Mouse (Mus musculus) liver, adult 2 months (tissue): ENCODE measurements around the gene Epas1.

Experiments used
- CTCF ChIP-seq: fragments of 200-500 bp; IDR thresholded peaks from 2 replicates; pipeline ENCODE4 v1.5.1; 2011; ENCODE audit warnings: low read depth, low read length, control low read depth
- POLR2A ChIP-seq: fragments of 200-500 bp; IDR thresholded peaks from 2 replicates; pipeline ENCODE4 v1.6.1; 2011; ENCODE audit warnings: low read length, control low read depth; ENCODE audit not compliant: insufficient read depth; ENCODE audit errors: extremely low read depth

DNA sequence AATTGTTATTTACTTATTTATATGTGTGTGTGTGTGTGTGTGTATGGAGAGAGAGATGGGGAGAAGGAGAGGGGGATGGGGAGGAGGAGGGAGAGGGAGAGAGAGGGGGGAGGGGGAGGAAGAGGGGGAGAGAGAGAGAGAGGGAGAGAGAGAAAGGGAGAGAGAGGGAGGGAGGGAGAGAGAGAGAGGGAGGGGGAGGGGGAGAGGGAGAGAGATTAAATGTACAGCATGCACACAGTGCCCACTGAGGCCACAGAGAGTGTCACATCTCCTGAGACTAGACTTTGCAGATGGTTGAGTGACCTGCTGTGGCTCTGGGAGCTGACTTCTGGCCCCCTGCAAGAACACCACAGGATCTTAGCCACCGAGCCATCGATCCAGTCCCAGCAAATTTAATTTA lies 98.3 kb downstream of the Epas1 start:
- TF ChIP-seq CTCF = no peak
- TF ChIP-seq POLR2A = no peak
